Mouse (Mus musculus): ENCODE results near the gene Lnx2.

DNA sequence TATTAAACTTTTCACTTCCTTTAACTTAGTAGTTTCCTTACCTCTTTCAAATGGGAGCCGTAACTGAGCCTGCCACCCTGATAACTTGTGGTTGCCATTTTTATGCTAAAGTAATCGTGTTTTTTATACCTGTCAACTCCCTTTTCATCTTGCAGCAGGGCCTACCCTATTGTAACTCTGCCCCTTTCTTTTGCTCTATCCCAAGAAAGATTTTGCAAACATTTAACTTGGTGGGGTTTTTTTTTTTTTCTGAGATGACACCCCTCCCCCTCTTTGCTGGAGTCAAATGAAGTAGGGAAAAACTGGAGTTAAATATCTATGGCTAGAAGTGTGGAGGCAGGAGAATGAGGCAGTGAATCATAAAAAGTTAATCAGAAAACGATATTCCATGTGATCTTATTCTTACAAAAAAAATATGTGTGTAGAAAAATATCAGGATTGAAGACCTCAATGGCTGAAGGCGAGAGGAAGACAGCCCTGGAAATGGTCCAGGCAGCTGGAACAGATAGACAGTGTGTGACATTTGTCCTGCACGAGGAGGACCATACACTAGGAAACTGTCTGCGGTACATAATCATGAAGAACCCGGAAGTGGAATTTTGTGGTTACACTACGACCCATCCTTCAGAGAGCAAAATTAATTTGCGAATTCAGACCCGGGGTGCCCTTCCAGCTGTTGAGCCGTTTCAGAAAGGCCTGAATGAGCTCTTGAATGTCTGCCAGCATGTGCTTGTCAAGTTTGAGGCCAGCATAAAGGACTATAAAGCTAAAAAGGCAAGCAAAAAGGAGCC is 1.9 kb upstream of the Lnx2 start:
- no peak for TF ChIP-seq EP300 (optimal IDR thresholded peaks at IDR 0.05)
- no peak for TF ChIP-seq CTCF (IDR thresholded peaks at IDR 0.05; ENCODE audit: low read depth)
